Mouse (Mus musculus) megakaryocyte, embryonic 14.5 days (primary cell): Measurements from ENCODE around the gene Rrp1b.

Experiments
- FLI1 ChIP-seq: IDR thresholded peaks from 2 replicates; pipeline ENCODE4 v1.6.1; 2012; ENCODE audit warnings: low read length, inconsistent platforms, mixed read lengths
- GATA1 ChIP-seq: IDR thresholded peaks from 3 replicates; pipeline ENCODE4 v1.6.1; 2012; ENCODE audit warnings: mixed read lengths, low read length, inconsistent platforms, borderline replicate concordance

GRCm38 (mm10) chr17:32063654-32064053 is 27.8 kb downstream of the Rrp1b start:
- TF ChIP-seq GATA1 (no peak), FLI1 (no peak)
